Mouse (Mus musculus): Measurements from ENCODE around the gene Mpc1. TPM values are rescaled to one million over a fixed set of nuclear protein-coding genes. Genes with fewer than 3 reads are reported as not detected.
A peak's percentile ranks its signal among the peaks of the same experiment; 100 is the strongest.

Mpc1 gene
- polyA plus RNA-seq, 1 experiment from 2014 or later: 96.2 TPM

DNA sequence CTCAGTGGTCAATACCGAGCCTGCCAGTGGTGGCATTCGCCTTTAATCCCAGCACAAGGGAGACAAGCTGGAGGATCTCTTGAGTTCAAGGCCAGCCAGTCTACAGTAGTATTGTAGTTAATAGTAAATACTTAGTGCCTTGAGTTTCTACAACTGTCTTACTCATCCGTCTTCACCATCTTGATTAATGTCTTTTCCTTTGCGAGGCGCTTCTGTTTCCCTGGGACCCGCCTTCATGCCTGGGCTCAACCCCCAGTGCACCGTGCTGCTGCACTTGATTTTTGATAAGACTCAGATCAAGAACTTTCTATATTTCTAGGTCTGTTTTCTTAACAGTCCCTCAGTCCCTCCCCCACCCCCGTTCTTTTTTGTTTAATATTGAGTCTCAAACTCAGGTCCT lies 2.4 kb downstream of the Mpc1 start:
- Histone ChIP-seq H3K27me3 (ENCODE audit: insufficient read depth, poor library complexity, severe bottlenecking) (peaks cover 16% of the 10 kb centered on the region; the same call in 1 of the 2 replicates), H3K4me3 (peak overlapping the region; percentile 76), H3K27ac (no peak overlapping the region), H3K4me1 (0 out of 2 replicates have a peak, but pooled peaks cover 12% of the 10 kb centered on the region), H3K9me3 (no peaks in the 10 kb centered on the region), H3K36me3 (peaks cover 7% of the 10 kb centered on the region; the same call in 1 of the 2 replicates)
- no peak for DNase-seq (ENCODE audit: low spot score)
- 33% methylated on average over 8 of the region's 8 CpGs for WGBS

DNA sequence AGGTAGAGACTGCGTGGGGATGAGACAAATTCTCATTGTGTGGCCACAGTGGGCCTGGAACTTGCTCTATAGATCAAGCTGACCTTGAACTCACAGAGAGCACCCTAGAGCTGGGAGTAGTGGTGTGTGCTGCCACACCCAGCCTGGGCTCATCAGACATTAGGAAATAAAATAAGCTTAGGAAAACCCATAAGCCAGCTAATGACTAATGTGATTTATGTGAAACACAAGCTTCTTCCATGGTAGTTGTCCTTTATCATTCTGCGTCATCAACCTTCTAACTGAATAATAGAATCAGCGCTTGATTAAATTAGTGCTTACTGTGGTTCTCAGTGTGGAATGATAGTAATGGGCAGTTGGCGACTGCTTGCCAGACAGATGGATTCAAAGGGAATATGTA lies 4.3 kb downstream of the Mpc1 start:
- 0 out of 2 replicates have a peak, but pooled peaks cover 12% of the 10 kb centered on the region for H3K4me1 ChIP-seq
- no peak for DNase-seq (ENCODE audit: low spot score)
- H3K4me3 ChIP-seq: no peak overlapping the region
- peaks cover 16% of the 10 kb centered on the region; the same call in 1 of the 2 replicates for H3K27me3 ChIP-seq (ENCODE audit: insufficient read depth, poor library complexity, severe bottlenecking)
- H3K27ac ChIP-seq: no peak overlapping the region
- WGBS: 81% methylated on average over 4 of the region's 4 CpGs
- no peaks in the 10 kb centered on the region for H3K9me3 ChIP-seq
- H3K36me3 ChIP-seq: peaks cover 7% of the 10 kb centered on the region; the same call in 1 of the 2 replicates

DNA sequence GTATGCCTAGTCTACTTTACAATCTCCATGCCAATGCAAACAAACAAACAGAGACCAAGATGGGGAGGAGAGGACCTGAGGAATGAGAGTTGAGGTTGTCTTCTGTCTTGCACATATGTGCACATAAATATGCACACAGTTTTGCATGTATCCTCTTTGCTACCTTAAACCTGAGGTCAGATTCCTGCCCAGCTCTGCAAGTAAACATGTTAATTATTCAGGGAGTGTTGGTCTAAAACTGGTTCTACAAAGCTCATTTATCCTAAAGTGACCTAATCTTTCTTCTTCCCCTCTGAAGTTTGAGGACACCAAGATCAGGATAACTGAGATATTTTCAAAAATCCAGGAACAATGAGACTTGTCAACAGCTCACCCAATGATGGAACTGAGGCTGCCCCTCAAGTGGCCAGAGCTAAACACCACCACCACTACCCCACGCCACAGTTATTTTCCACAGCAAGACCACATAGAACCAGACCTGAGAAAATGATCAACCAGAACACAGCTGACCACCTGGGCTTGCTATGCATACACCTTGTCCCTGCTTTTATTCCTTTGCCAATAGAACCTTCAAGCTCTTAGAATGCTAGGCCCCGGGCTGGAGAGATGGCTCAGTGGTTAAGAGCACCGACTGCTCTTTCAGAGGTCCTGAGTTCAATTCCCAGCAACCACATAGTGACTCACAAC lies 7.4 kb downstream of the Mpc1 start:
- DNase-seq (ENCODE audit: low spot score): no peak
- peaks cover 13% of the 10 kb centered on the region; the same call in 1 of the 2 replicates for H3K27me3 ChIP-seq (ENCODE audit: insufficient read depth, poor library complexity, severe bottlenecking)
- 89% methylated on average over 3 of the region's 3 CpGs for WGBS
- H3K4me1 ChIP-seq: no peaks in the 10 kb centered on the region
- no peaks in the 10 kb centered on the region for H3K9me3 ChIP-seq
- H3K4me3 ChIP-seq: no peak overlapping the region
- H3K27ac ChIP-seq: no peak overlapping the region
- peaks cover 7% of the 10 kb centered on the region; the same call in 1 of the 2 replicates for H3K36me3 ChIP-seq

DNA sequence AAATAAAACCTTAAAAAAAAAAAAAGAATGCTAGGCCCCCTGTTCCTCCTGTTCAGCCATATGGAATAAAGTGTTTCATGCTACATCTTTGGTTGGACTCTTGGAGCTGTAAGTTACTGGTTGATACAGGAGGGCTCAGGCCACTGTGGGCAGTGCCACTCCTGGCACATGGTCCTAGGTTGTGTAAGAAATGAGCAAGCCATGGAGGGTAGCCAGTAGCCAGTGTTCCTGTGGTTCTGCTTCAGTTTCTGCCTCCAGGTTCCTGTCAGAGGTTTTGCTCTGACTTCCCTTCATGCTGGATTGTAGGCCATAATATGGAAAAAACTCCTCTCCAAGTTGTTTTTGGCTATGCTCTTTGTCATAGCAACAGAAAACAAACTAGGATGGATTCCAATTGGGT lies 8.0 kb downstream of the Mpc1 start:
- H3K27me3 ChIP-seq (ENCODE audit: insufficient read depth, poor library complexity, severe bottlenecking): 0 out of 2 replicates have a peak, but pooled peaks cover 7% of the 10 kb centered on the region
- no peak overlapping the region for H3K4me3 ChIP-seq
- no peaks in the 10 kb centered on the region for H3K9me3 ChIP-seq
- H3K27ac ChIP-seq: no peak overlapping the region
- no peaks in the 10 kb centered on the region for H3K4me1 ChIP-seq
- H3K36me3 ChIP-seq: peaks cover 7% of the 10 kb centered on the region; the same call in 1 of the 2 replicates
- DNase-seq (ENCODE audit: low spot score): no peak

DNA sequence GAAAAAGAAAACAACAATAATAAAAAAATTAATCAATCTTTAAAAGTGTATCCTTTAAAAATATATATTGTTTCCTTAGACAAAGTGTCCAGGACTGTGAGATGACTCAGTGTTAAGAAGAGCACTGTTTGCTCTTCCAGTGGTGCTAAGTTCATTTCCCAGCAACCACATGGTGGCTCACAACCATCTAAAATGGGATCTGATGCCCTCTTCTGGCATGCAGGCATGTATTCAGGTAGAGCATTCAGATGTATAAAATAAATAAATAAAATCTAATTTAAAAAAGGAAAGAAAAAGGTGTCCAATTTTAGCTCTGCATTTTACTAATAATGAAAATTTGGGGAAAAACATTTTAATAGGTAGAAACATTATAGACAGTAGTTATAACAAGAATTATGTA lies 13.1 kb downstream of the Mpc1 start:
- no peak overlapping the region for H3K27ac ChIP-seq

GRCm38 (mm10) chr17:8296313-8296844 lies 13.7 kb downstream of the Mpc1 start:
- Histone ChIP-seq H3K27ac (no peak overlapping the region), H3K36me3 (no peaks in the 10 kb centered on the region; the same call in 1 of the 2 replicates), H3K27me3 (ENCODE audit: insufficient read depth, poor library complexity, severe bottlenecking) (no peaks in the 10 kb centered on the region), H3K4me1 (no peaks in the 10 kb centered on the region), H3K4me3 (no peak overlapping the region), H3K9me3 (no peaks in the 10 kb centered on the region)
- 81% methylated on average over 9 of the region's 9 CpGs for WGBS
- DNase-seq (ENCODE audit: low spot score): no peak

More for the DNA sequence above, 13.1 kb downstream of the Mpc1 start:
- no peaks in the 10 kb centered on the region for H3K9me3 ChIP-seq
- no peak for DNase-seq (ENCODE audit: low spot score)
- no peak overlapping the region for H3K4me3 ChIP-seq
- no peaks in the 10 kb centered on the region; the same call in 1 of the 2 replicates for H3K36me3 ChIP-seq
- no peaks in the 10 kb centered on the region for H3K4me1 ChIP-seq
- H3K27me3 ChIP-seq (ENCODE audit: insufficient read depth, poor library complexity, severe bottlenecking): no peaks in the 10 kb centered on the region

DNA sequence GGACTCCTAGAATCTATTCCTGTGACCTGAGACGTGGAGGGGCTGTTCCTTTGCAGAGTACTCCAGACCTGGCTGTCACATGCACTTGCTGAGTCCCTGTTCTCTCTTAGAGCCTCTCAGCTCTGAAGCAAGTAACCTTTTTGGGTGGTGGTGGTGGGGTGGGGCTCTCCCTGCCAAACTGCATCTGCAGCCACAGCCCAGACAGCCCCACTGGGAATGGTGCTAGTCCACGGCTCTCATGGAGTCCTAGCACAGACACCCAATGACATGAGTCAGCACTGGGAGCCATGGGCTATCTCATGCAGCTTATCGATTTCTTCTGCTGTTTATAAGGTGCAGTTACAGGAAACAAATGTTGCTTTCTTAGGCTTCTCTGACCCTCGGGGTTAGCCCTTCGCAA lies 15.0 kb downstream of the Mpc1 start:
- Histone ChIP-seq H3K36me3 (no peaks in the 10 kb centered on the region; the same call in 1 of the 2 replicates), H3K4me3 (no peak overlapping the region), H3K4me1 (no peaks in the 10 kb centered on the region), H3K9me3 (no peaks in the 10 kb centered on the region), H3K27me3 (ENCODE audit: insufficient read depth, poor library complexity, severe bottlenecking) (no peaks in the 10 kb centered on the region), H3K27ac (no peak overlapping the region)
- WGBS: 82% methylated on average over 5 of the region's 5 CpGs
- no peak for DNase-seq (ENCODE audit: low spot score)

DNA sequence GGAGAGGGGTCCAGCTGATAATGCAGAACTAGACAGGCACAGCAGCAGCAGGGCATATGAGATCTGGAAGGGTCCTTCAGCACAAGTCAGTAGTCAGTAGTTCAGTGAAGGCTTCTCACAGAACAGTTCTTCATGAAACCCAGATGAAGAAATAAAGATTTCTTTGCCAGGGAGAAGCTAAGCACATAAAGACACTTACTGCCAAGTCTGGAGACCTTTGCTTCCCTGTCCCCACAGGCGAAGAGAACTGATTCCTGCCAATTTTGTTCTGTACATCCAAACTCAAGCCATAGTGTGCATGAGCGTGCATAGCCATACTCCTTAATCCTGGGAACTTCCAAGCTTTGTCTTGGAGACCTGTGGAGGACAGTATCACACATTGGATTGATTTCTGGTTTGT lies 15.6 kb downstream of the Mpc1 start:
- Histone ChIP-seq H3K4me3 (no peak overlapping the region), H3K27me3 (ENCODE audit: insufficient read depth, poor library complexity, severe bottlenecking) (no peaks in the 10 kb centered on the region), H3K36me3 (no peaks in the 10 kb centered on the region; the same call in 1 of the 2 replicates), H3K9me3 (no peaks in the 10 kb centered on the region), H3K27ac (no peak overlapping the region), H3K4me1 (no peaks in the 10 kb centered on the region)
- WGBS: 92% methylated on average over 2 of the region's 2 CpGs
- DNase-seq (ENCODE audit: low spot score): no peak

DNA sequence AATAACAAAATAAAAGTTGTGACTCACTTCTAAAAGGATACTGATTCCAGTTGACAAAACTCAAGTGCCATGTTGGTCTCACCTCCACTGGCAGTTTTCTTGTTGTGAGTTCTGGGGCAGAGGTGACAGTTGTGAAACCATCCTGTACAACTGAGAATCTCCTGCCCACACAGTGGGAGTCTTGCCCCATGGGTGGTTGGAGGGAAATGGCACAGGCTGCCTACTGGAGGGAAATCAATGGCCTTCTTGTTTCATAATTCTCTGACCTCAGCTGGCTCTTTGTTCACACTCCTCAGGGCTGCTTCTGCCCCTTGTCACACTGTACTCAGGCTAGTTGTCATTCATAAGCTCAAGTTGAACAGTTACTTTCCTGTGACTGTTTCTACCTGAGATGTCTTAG lies 16.8 kb downstream of the Mpc1 start:
- no peaks in the 10 kb centered on the region for H3K9me3 ChIP-seq
- H3K36me3 ChIP-seq: no peaks in the 10 kb centered on the region; the same call in 1 of the 2 replicates
- H3K4me3 ChIP-seq: no peak overlapping the region
- no peaks in the 10 kb centered on the region for H3K27me3 ChIP-seq (ENCODE audit: insufficient read depth, poor library complexity, severe bottlenecking)
- no peaks in the 10 kb centered on the region for H3K4me1 ChIP-seq
- H3K27ac ChIP-seq: no peak overlapping the region
- DNase-seq (ENCODE audit: low spot score): no peak

DNA sequence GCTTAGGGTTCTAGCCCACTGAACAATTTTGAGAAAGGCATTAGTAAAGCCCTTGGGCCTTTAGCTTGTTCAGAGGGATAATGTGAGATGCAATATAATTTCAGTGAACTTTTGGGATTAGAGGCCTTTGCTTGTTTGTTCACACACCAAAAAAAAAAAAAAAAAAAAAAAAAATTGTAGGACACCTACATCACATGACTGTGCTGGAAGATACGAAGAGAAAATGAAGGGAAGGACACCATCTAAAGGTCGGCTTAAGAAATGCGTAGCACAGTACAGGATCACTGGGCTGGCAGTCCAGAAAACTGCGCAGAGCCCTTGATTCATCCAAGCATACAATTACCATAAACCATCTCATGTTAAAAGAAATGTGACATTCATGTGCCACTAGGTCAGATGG lies 18.8 kb downstream of the Mpc1 start:
- Histone ChIP-seq H3K4me1 (no peaks in the 10 kb centered on the region), H3K27ac (no peak overlapping the region), H3K27me3 (ENCODE audit: insufficient read depth, poor library complexity, severe bottlenecking) (no peaks in the 10 kb centered on the region), H3K4me3 (no peak overlapping the region), H3K9me3 (no peaks in the 10 kb centered on the region), H3K36me3 (no peaks in the 10 kb centered on the region; the same call in 1 of the 2 replicates)
- WGBS: 76% methylated on average over 4 of the region's 4 CpGs
- DNase-seq (ENCODE audit: low spot score): no peak

DNA sequence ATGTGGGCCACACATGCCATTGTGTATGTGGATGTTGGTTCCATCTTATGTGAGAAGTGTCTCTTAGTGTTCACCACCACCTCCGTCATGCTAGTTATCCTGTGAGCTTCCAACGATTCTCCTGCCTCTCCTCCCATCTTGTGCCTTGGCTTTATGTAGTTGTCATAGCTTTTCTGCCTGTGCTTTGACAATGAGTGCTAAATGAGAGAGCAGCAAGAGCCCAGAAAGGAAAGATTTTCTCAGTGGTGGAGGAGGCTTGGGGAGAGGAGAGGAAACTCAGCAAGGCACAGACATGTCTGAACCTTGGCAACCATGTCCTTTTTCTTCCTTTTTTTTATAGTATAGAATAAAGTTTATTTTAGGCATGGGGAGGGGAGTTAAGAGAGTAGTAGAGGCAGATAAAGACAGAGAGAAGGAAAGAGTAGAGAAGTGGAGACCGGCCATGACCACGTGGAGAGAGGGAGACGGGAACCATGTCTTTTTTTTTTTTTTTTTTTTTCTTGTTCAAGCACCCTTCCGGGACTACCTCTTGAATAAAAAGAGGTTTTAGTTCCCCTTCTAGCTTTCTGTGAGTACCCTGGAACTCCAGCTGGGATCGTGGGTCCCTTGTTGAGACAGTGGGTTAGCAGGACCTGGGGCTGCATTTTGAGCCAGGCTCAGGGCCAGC lies 20.2 kb downstream of the Mpc1 start:
- no peaks in the 10 kb centered on the region for H3K4me1 ChIP-seq
- no peak overlapping the region for H3K27ac ChIP-seq
- 64% methylated on average over 7 of the region's 7 CpGs for WGBS
- H3K9me3 ChIP-seq: no peaks in the 10 kb centered on the region
- H3K36me3 ChIP-seq: no peaks in the 10 kb centered on the region
- DNase-seq (ENCODE audit: low spot score): no peak
- no peak overlapping the region for H3K4me3 ChIP-seq
- H3K27me3 ChIP-seq (ENCODE audit: insufficient read depth, poor library complexity, severe bottlenecking): no peaks in the 10 kb centered on the region

- H3K9me3 ChIP-seq: no peaks in the 10 kb centered on the region
- WGBS: 72% methylated on average over 5 of the region's 5 CpGs
- no peaks in the 10 kb centered on the region for H3K4me1 ChIP-seq
- no peak overlapping the region for H3K4me3 ChIP-seq
- no peaks in the 10 kb centered on the region for H3K36me3 ChIP-seq
- H3K27ac ChIP-seq: no peak overlapping the region
- no peaks in the 10 kb centered on the region for H3K27me3 ChIP-seq (ENCODE audit: insufficient read depth, poor library complexity, severe bottlenecking)
- no peak for DNase-seq (ENCODE audit: low spot score)
These were observed 21.0 kb downstream of the Mpc1 start for GRCm38 (mm10) chr17:8303671-8304070.

- 22% methylated on average over 3 of the region's 3 CpGs for WGBS
- no peaks in the 10 kb centered on the region for H3K4me1 ChIP-seq
- no peak for DNase-seq (ENCODE audit: low spot score)
- no peaks in the 10 kb centered on the region for H3K36me3 ChIP-seq
- H3K27ac ChIP-seq: no peak overlapping the region
- H3K9me3 ChIP-seq: no peaks in the 10 kb centered on the region
- H3K27me3 ChIP-seq (ENCODE audit: insufficient read depth, poor library complexity, severe bottlenecking): no peaks in the 10 kb centered on the region
- no peak overlapping the region for H3K4me3 ChIP-seq
These were observed 23.1 kb downstream of the Mpc1 start for GRCm38 (mm10) chr17:8305801-8306200.
